Mouse (Mus musculus): ENCODE data around the gene Aqp1. TPM values are rescaled to one million over a fixed set of nuclear protein-coding genes. Genes with fewer than 3 reads are reported as not detected.

Aqp1 gene
- 1.9 and 4.7 TPM in 2 replicates for polyA plus RNA-seq (2012; rRNA removed)

- TF ChIP-seq CTCF (IDR thresholded peaks at IDR 0.05; ENCODE audit: control insufficient read depth, insufficient read depth, insufficient replicate concordance, low read depth, low read length) (no peak), POLR2A (IDR thresholded peaks at IDR 0.05; ENCODE audit: control insufficient read depth, low read depth, low read length) (no peak)
- Histone ChIP-seq H3K36me3 (ENCODE audit: control insufficient read depth, insufficient read depth, low read length) (no peaks in the 10 kb centered on the region), H3K4me1 (ENCODE audit: control insufficient read depth, insufficient read depth, low read length) (no peaks in the 10 kb centered on the region), H3K27me3 (ENCODE audit: control insufficient read depth, insufficient read depth, low read length) (no peaks in the 10 kb centered on the region), H3K27ac (ENCODE audit: control insufficient read depth, insufficient read depth, low read depth, low read length) (no peak within 1 kb of the TSS), H3K4me3 (ENCODE audit: control insufficient read depth, low read depth, low read length) (no peak within 1 kb of the TSS)
Observed at GRCm38 (mm10) chr6:55335989-55336514, at the start of gene Aqp1. Gene Aqp1 (plus strand): TSS chr6:55336432.

- Histone ChIP-seq H3K36me3 (ENCODE audit: control insufficient read depth, insufficient read depth, low read length) (no peaks in the 10 kb centered on the region), H3K4me1 (ENCODE audit: control insufficient read depth, insufficient read depth, low read length) (no peaks in the 10 kb centered on the region), H3K4me3 (ENCODE audit: control insufficient read depth, low read depth, low read length) (no peak overlapping the region), H3K27ac (ENCODE audit: control insufficient read depth, insufficient read depth, low read depth, low read length) (no peak overlapping the region), H3K27me3 (ENCODE audit: control insufficient read depth, insufficient read depth, low read length) (no peaks in the 10 kb centered on the region)
- no peak for TF ChIP-seq POLR2A (IDR thresholded peaks at IDR 0.05; ENCODE audit: control insufficient read depth, low read depth, low read length)
- TF ChIP-seq CTCF (IDR thresholded peaks at IDR 0.05; ENCODE audit: control insufficient read depth, insufficient read depth, insufficient replicate concordance, low read depth, low read length): no peak
Observed at GRCm38 (mm10) chr6:55288007-55288602, 48.1 kb upstream of the Aqp1 start.

DNA sequence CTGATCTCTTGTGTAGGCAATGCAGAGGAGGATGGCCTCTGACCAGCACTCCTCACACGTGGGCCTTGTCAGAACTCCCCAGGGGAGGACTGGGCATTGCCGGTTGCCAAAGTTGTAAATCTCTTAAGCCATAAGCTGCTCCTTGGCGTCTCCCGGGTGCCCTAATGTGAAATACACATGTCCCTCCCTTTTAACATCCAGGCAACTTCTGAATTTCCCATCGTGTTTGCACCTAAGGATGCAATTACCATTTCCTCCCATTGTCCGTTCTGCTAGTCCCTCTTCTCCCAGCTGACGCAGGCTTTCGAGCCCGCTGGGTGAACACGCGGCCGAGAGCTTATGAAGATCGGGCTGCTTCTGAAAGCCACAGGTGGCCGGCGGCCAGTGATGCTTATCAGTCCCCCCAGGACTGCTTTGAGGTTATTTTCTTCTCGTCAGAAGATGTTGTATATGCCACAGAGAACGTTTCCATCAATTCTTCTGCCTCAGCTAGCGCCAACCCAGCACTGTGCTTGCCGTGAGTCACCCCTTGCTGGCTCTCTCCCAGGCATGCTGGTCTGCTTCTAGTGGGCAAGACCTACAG, 41.6 kb upstream of the Aqp1 start:
- H3K27ac ChIP-seq (ENCODE audit: control insufficient read depth, insufficient read depth, low read depth, low read length): no peak overlapping the region
- no peaks in the 10 kb centered on the region for H3K27me3 ChIP-seq (ENCODE audit: control insufficient read depth, insufficient read depth, low read length)
- H3K36me3 ChIP-seq (ENCODE audit: control insufficient read depth, insufficient read depth, low read length): no peaks in the 10 kb centered on the region; the same call in 1 of the 2 replicates
- H3K4me3 ChIP-seq (ENCODE audit: control insufficient read depth, low read depth, low read length): no peak overlapping the region
- TF ChIP-seq CTCF (IDR thresholded peaks at IDR 0.05; ENCODE audit: control insufficient read depth, insufficient read depth, insufficient replicate concordance, low read depth, low read length): no peak
- no peak for TF ChIP-seq POLR2A (IDR thresholded peaks at IDR 0.05; ENCODE audit: control insufficient read depth, low read depth, low read length)
- no peaks in the 10 kb centered on the region for H3K4me1 ChIP-seq (ENCODE audit: control insufficient read depth, insufficient read depth, low read length)

GRCm38 (mm10) chr6:55295325-55295724, 40.9 kb upstream of the Aqp1 start:
- no peak overlapping the region for H3K4me3 ChIP-seq (ENCODE audit: control insufficient read depth, low read depth, low read length)

DNA sequence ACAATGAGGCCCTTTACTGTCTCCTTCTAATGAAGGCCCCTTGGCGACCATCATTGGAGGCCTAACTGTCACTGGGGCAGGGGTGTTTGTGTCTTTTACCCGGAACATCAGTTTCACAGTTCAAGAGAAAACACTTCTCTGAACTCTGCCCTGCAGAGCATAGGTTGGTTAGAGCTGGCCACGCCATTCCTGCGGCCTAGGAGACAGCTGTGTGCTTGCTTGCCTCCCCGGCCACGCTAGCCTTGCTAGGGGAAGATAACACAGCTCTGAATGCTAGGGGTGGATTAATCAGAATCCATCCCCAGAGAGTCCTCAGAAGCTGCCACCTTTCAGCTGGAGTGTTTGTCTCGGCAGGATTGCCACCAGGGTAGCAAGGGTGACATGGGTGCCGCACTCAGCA, 36.8 kb upstream of the Aqp1 start:
- H3K36me3 ChIP-seq (ENCODE audit: control insufficient read depth, insufficient read depth, low read length): no peaks in the 10 kb centered on the region; the same call in 1 of the 2 replicates
- H3K27me3 ChIP-seq (ENCODE audit: control insufficient read depth, insufficient read depth, low read length): no peaks in the 10 kb centered on the region
- TF ChIP-seq POLR2A (IDR thresholded peaks at IDR 0.05; ENCODE audit: control insufficient read depth, low read depth, low read length): no peak
- TF ChIP-seq CTCF (IDR thresholded peaks at IDR 0.05; ENCODE audit: control insufficient read depth, insufficient read depth, insufficient replicate concordance, low read depth, low read length): no peak
- no peak overlapping the region for H3K27ac ChIP-seq (ENCODE audit: control insufficient read depth, insufficient read depth, low read depth, low read length)
- no peaks in the 10 kb centered on the region for H3K4me1 ChIP-seq (ENCODE audit: control insufficient read depth, insufficient read depth, low read length)
- no peak overlapping the region for H3K4me3 ChIP-seq (ENCODE audit: control insufficient read depth, low read depth, low read length)

More at GRCm38 (mm10) chr6:55295325-55295724, 40.9 kb upstream of the Aqp1 start:
- H3K27me3 ChIP-seq (ENCODE audit: control insufficient read depth, insufficient read depth, low read length): no peaks in the 10 kb centered on the region
- H3K27ac ChIP-seq (ENCODE audit: control insufficient read depth, insufficient read depth, low read depth, low read length): no peak overlapping the region
- H3K4me1 ChIP-seq (ENCODE audit: control insufficient read depth, insufficient read depth, low read length): no peaks in the 10 kb centered on the region
- TF ChIP-seq CTCF (IDR thresholded peaks at IDR 0.05; ENCODE audit: control insufficient read depth, insufficient read depth, insufficient replicate concordance, low read depth, low read length) (no peak), POLR2A (IDR thresholded peaks at IDR 0.05; ENCODE audit: control insufficient read depth, low read depth, low read length) (no peak)
- no peaks in the 10 kb centered on the region; the same call in 1 of the 2 replicates for H3K36me3 ChIP-seq (ENCODE audit: control insufficient read depth, insufficient read depth, low read length)

GRCm38 (mm10) chr6:55299917-55300316, 36.3 kb upstream of the Aqp1 start:
- TF ChIP-seq POLR2A (IDR thresholded peaks at IDR 0.05; ENCODE audit: control insufficient read depth, low read depth, low read length): no peak
- no peak for TF ChIP-seq CTCF (IDR thresholded peaks at IDR 0.05; ENCODE audit: control insufficient read depth, insufficient read depth, insufficient replicate concordance, low read depth, low read length)
- Histone ChIP-seq H3K36me3 (ENCODE audit: control insufficient read depth, insufficient read depth, low read length) (no peaks in the 10 kb centered on the region; the same call in 1 of the 2 replicates), H3K27me3 (ENCODE audit: control insufficient read depth, insufficient read depth, low read length) (no peaks in the 10 kb centered on the region)

DNA sequence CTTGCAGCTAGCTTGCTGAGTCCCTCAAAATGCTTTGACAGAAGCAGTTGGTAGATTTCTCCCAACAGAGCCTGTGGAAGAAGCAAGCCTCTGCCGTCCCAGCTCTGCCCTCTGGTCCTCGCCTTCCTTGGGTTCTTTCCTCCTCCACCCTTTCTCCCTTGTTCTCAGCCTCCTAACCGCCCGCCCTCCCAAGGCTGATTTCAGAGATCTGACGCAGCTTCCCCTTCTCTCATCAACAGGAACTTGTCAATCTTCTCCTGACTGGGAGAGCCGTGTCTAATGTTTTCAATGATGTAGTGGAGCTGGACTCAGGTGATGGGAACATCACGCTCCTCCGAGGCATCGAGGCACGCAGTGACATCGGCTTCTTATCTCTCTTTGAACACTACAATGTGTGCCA, 35.5 kb upstream of the Aqp1 start:
- no peak overlapping the region for H3K27ac ChIP-seq (ENCODE audit: control insufficient read depth, insufficient read depth, low read depth, low read length)
- TF ChIP-seq CTCF (IDR thresholded peaks at IDR 0.05; ENCODE audit: control insufficient read depth, insufficient read depth, insufficient replicate concordance, low read depth, low read length): no peak
- no peak for TF ChIP-seq POLR2A (IDR thresholded peaks at IDR 0.05; ENCODE audit: control insufficient read depth, low read depth, low read length)
- no peak overlapping the region for H3K4me3 ChIP-seq (ENCODE audit: control insufficient read depth, low read depth, low read length)
- no peaks in the 10 kb centered on the region for H3K4me1 ChIP-seq (ENCODE audit: control insufficient read depth, insufficient read depth, low read length)
- no peaks in the 10 kb centered on the region for H3K27me3 ChIP-seq (ENCODE audit: control insufficient read depth, insufficient read depth, low read length)
- no peaks in the 10 kb centered on the region; the same call in 1 of the 2 replicates for H3K36me3 ChIP-seq (ENCODE audit: control insufficient read depth, insufficient read depth, low read length)

More at GRCm38 (mm10) chr6:55299917-55300316, 36.3 kb upstream of the Aqp1 start:
- Histone ChIP-seq H3K4me1 (ENCODE audit: control insufficient read depth, insufficient read depth, low read length) (no peaks in the 10 kb centered on the region), H3K27ac (ENCODE audit: control insufficient read depth, insufficient read depth, low read depth, low read length) (no peak overlapping the region), H3K4me3 (ENCODE audit: control insufficient read depth, low read depth, low read length) (no peak overlapping the region)
